Mouse (Mus musculus) C2C12 (cell line): ENCODE results near the gene Pld2. TPM values are rescaled to one million over a fixed set of nuclear protein-coding genes. Genes with fewer than 3 reads are reported as not detected.
A peak's percentile ranks its signal among the peaks of the same experiment; 100 is the strongest.

ENCODE experiments used
- H3K27me3 ChIP-seq: one replicate; pipeline ENCODE4 v1.6.1; 2011; ENCODE audit not compliant: control insufficient read depth, insufficient read depth, insufficient read length
- H3K36me3 ChIP-seq: one replicate; pipeline ENCODE4 v1.6.1; 2011; ENCODE audit not compliant: control insufficient read depth, insufficient read depth
- H3K4me3 ChIP-seq: one replicate; pipeline ENCODE4 v1.5.1; 2011; ENCODE audit warnings: mild to moderate bottlenecking, control low read depth; ENCODE audit not compliant: poor library complexity, insufficient read depth, severe bottlenecking
- H3K79me2 ChIP-seq: one replicate; pipeline ENCODE4 v1.6.1; 2011; ENCODE audit not compliant: control insufficient read depth, insufficient read depth
- H3K79me3 ChIP-seq: one replicate; pipeline ENCODE4 v1.6.1; 2011; ENCODE audit warnings: low read depth, control low read depth
- H3ac ChIP-seq: one replicate; pipeline ENCODE3; 2011; ENCODE audit warnings: low read depth; ENCODE audit not compliant: control insufficient read depth, insufficient read length
- CEBPB ChIP-seq: IDR thresholded peaks from one replicate; pipeline ENCODE4 v1.6.1; 2011; ENCODE audit warnings: low read depth, mild to moderate bottlenecking, control low read depth, moderate library complexity
- CTCF ChIP-seq: IDR thresholded peaks from one replicate; pipeline ENCODE4 v1.5.1; 2011; ENCODE audit not compliant: control insufficient read depth, insufficient read depth, insufficient read length
- FOSL1 ChIP-seq: IDR thresholded peaks from one replicate; pipeline ENCODE4 v1.8.0; 2011; ENCODE audit warnings: mild to moderate bottlenecking, low read length; ENCODE audit not compliant: poor library complexity, insufficient read depth, severe bottlenecking
- MAX ChIP-seq: IDR thresholded peaks from one replicate; pipeline ENCODE4 v1.6.1; 2011; ENCODE audit warnings: mild to moderate bottlenecking, control low read depth
- MYOD1 ChIP-seq: IDR thresholded peaks from one replicate; pipeline ENCODE4 v1.6.1; 2011; ENCODE audit warnings: low read depth; ENCODE audit not compliant: control insufficient read depth, insufficient read length
- MYOG ChIP-seq: IDR thresholded peaks from one replicate; pipeline ENCODE4 v1.6.1; 2011; ENCODE audit not compliant: control insufficient read depth, insufficient read length; ENCODE audit errors: extremely low read depth
- USF1 ChIP-seq: IDR thresholded peaks from one replicate; pipeline ENCODE4 v1.6.1; 2011; ENCODE audit warnings: low read depth, mild to moderate bottlenecking, control low read depth, moderate library complexity
- polyA plus RNA-seq: library from polyadenylated mRNA; unstranded; fragments of >200 nt; fragmentation: generic; extraction: Trizol; gene quantifications from one replicate; pipeline ENCODE4 v1.2.1, GENCODE M21; 2012; ENCODE audit warnings: missing spikeins

Pld2 gene
- polyA plus RNA-seq, 1 experiment: 9.3 TPM

GRCm38 (mm10) chr11:70578962-70579361 lies 39.1 kb downstream of the Pld2 start:
- Histone ChIP-seq H3K79me2 (peaks cover 99% of the 10 kb centered on the region), H3ac (no peak overlapping the region), H3K36me3 (no peaks in the 10 kb centered on the region), H3K4me3 (no peak overlapping the region), H3K79me3 (peaks cover 59% of the 10 kb centered on the region), H3K27me3 (no peaks in the 10 kb centered on the region)
- TF ChIP-seq CEBPB (no peak), USF1 (no peak), MYOG (no peak), FOSL1 (no peak), MAX (no peak), MYOD1 (no peak), CTCF (no peak)

DNA sequence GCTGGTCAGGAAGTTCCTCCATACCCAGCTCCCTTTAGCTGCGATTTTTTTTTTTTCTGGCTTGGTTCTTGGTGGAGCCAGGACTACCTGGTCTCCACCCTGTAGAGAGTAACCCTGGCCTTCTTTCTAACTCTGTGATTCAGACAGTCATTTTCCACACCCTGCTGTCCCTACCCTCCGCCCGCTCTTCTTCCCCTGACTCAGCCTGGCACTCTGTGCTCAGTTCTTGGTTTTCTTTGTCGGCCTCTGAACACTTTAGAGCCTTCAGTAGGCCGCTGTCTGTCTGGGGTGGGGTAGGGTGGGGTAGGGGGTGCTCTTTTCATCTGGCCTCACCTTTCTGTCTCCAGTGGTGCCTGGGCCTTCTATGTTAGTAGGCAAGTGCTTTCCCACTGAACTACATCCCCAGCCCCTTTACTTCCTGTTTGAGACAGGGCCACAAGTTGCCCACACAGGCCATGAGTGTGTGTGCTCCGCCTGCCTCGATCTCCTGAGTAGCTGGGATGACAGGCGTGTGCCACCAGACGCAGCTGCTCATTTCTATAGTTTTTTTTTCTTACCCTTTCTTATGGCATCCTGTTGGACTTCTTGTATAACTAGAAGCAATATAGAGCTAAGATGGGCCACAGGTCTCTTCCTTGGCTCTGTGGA lies 40.0 kb downstream of the Pld2 start:
- Histone ChIP-seq H3ac (peak overlapping the region; percentile 13), H3K79me3 (peaks cover 52% of the 10 kb centered on the region), H3K27me3 (no peaks in the 10 kb centered on the region), H3K79me2 (peaks cover 99% of the 10 kb centered on the region), H3K36me3 (no peaks in the 10 kb centered on the region), H3K4me3 (no peak overlapping the region)
- TF ChIP-seq MYOG (no peak), MAX (no peak), MYOD1 (no peak), CEBPB (no peak), CTCF (no peak), USF1 (no peak)

DNA sequence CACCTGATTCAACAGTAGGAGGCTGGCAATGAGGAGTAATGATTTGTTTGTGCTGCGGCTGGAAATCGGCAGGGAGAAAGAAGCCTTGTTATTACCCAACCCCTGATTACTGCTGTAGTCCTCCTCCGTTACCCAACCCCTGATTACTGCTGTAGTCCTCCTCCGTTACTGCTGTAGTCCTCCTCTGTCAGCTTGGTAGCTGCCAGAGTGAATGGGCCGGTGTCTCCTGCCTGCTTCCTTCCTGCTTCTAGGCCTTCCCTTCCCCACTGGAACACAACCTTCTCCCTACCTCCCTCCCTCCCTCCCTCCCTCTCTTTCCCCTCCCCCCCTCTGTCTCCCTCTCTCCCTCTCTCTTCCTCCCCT lies 40.5 kb downstream of the Pld2 start:
- H3K27me3 ChIP-seq: no peaks in the 10 kb centered on the region
- peak overlapping the region; percentile 4 for H3ac ChIP-seq
- peaks cover 99% of the 10 kb centered on the region for H3K79me2 ChIP-seq
- no peaks in the 10 kb centered on the region for H3K36me3 ChIP-seq
- no peak overlapping the region for H3K4me3 ChIP-seq
- TF ChIP-seq MYOG (no peak), MAX (no peak), CEBPB (no peak), FOSL1 (no peak), MYOD1 (no peak), USF1 (no peak), CTCF (no peak)
- H3K79me3 ChIP-seq: peaks cover 47% of the 10 kb centered on the region

GRCm38 (mm10) chr11:70580921-70581320 lies 41.1 kb downstream of the Pld2 start:
- H3K36me3 ChIP-seq: no peaks in the 10 kb centered on the region
- H3K79me2 ChIP-seq: peaks cover 98% of the 10 kb centered on the region
- no peaks in the 10 kb centered on the region for H3K27me3 ChIP-seq
- no peak overlapping the region for H3ac ChIP-seq
- TF ChIP-seq MYOG: no peak
- TF ChIP-seq CEBPB: no peak
- TF ChIP-seq USF1: no peak
- no peak for TF ChIP-seq CTCF
- TF ChIP-seq MYOD1: no peak
- TF ChIP-seq FOSL1: no peak
- no peak for TF ChIP-seq MAX
- no peak overlapping the region for H3K4me3 ChIP-seq
- H3K79me3 ChIP-seq: peaks cover 48% of the 10 kb centered on the region

GRCm38 (mm10) chr11:70582196-70582595 lies 42.3 kb downstream of the Pld2 start:
- TF ChIP-seq USF1: no peak
- TF ChIP-seq MAX: no peak
- no peak for TF ChIP-seq MYOD1
- TF ChIP-seq FOSL1: no peak
- no peak for TF ChIP-seq CEBPB
- TF ChIP-seq CTCF: no peak
- TF ChIP-seq MYOG: no peak
- Histone ChIP-seq H3K36me3 (no peaks in the 10 kb centered on the region), H3K27me3 (no peaks in the 10 kb centered on the region), H3K79me2 (peaks cover 98% of the 10 kb centered on the region), H3ac (no peak overlapping the region), H3K4me3 (no peak overlapping the region), H3K79me3 (peaks cover 48% of the 10 kb centered on the region)

DNA sequence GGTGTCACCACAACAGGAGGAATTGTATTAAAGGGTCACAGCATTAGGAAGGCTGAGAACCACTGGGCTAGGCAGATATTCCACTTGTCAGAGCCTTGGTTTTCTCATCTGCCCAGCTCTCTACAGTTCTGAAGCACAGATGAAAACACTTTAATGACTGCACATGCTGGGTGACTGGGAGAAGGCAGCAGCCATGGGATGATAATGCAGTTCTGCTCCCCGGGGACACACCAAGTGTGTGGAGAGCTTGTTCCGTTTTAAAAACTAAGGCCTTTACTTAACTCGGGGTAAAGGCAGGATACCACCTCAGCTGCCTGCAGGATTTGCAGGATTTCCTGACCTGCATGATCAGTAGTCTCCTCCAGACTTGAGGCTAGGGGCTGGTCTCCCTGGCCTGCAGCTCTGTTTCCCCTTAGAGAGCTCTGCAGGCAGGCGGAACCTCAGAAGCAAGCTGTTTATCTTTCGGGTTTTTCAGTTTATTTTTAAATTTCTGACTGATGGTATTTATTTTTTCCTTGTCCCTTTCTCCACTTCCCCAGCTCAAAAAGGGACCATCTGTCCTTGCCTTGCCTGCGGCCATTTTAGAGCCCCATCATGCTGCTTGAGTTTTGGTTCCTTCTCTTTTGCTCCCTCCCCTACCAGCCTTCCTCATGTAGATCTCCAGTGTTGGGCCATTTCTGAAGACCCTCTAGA lies 43.3 kb downstream of the Pld2 start:
- Histone ChIP-seq H3K79me3 (peaks cover 53% of the 10 kb centered on the region), H3K4me3 (no peak overlapping the region), H3K36me3 (no peaks in the 10 kb centered on the region), H3K79me2 (peaks cover 99% of the 10 kb centered on the region), H3K27me3 (no peaks in the 10 kb centered on the region), H3ac (no peak overlapping the region)
- TF ChIP-seq MAX: no peak
- TF ChIP-seq MYOD1: no peak
